8 mouse cellular contexts compared by ENCODE assay signal in genomic region chr6:49919089-49919812, GRCm38 (mm10).
DNase-seq lines count a peak whose midpoint lies in the region; ATAC-seq and TF ChIP-seq lines count a peak whose summit lies in the region.
"Had no signal": no experiment of that assay in that cellular context is flagged by ENCODE, and none has a peak within 500 bp of the region (broad histone marks: within the 10 kb centered on the region; RNA-seq: fewer than 3 reads in every experiment).

No protein-coding gene starts in this region.

- ATAC-seq in lung, embryonic 14.5 days (ENCODE audit: insufficient read depth): no peak
- no peak for ATAC-seq in embryonic facial prominence, embryonic 14.5 days (ENCODE audit: low read depth)
- peak; percentile 72; the same call in 1 of the 2 replicates for ATAC-seq in neural tube, embryonic 14.5 days (ENCODE audit: low read depth)

- no peak overlapping the region for H3K9ac ChIP-seq in lung, embryonic 14.5 days
- no peak overlapping the region for H3K9ac ChIP-seq in embryonic facial prominence, embryonic 14.5 days (ENCODE audit: low read depth, low read length)
- no peak overlapping the region for H3K9ac ChIP-seq in neural tube, embryonic 14.5 days (replicated peaks; ENCODE audit: low read depth, low read length)

- no peak overlapping the region for H3K27ac ChIP-seq in lung, embryonic 14.5 days (ENCODE audit: low read depth)
- no peak overlapping the region for H3K27ac ChIP-seq in embryonic facial prominence, embryonic 14.5 days (replicated peaks; ENCODE audit: low read depth, low read length)
- no peak overlapping the region for H3K27ac ChIP-seq in neural tube, embryonic 14.5 days (ENCODE audit: low read depth, low read length)

- no peaks in the 10 kb centered on the region for H3K27me3 ChIP-seq in lung, embryonic 14.5 days (ENCODE audit: insufficient read depth, low read length)
- no peaks in the 10 kb centered on the region for H3K27me3 ChIP-seq in embryonic facial prominence, embryonic 14.5 days (replicated peaks; ENCODE audit: control insufficient read depth, insufficient read depth, low read length)
- H3K27me3 ChIP-seq in neural tube, embryonic 14.5 days (ENCODE audit: control insufficient read depth, insufficient read depth, low read length): no peaks in the 10 kb centered on the region

- peak; percentile 73 for TF ChIP-seq CTCF in lung, embryonic 14.5 days (IDR thresholded peaks at IDR 0.05; ENCODE audit: low read depth)
- TF ChIP-seq CTCF in lung, adult 2 months (IDR thresholded peaks at IDR 0.05; ENCODE audit: insufficient read depth, low read length): no peak
- peak; percentile 62; the same call in 1 of the 2 replicates for TF ChIP-seq CTCF in brain, embryonic 14.5 days (IDR thresholded peaks at IDR 0.05; ENCODE audit: borderline replicate concordance, extremely low read depth, insufficient read depth, insufficient read length)

- 45% methylated on average over 7 of the region's 7 CpGs for WGBS in lung, embryonic 14.5 days
- 45% methylated on average over 7 of the region's 7 CpGs for WGBS in lung, adult 2 months
- WGBS in embryonic facial prominence, embryonic 14.5 days: 33% methylated on average over 7 of the region's 7 CpGs
- 38% methylated on average over 7 of the region's 7 CpGs for WGBS in neural tube, embryonic 14.5 days

- peak; percentile 76 for DNase-seq in lung, embryonic 14.5 days
- no peak for DNase-seq in lung, adult 2 months
- DNase-seq in brain, embryonic 14.5 days (ENCODE audit: low read depth): peak; percentile 87
- DNase-seq in embryonic facial prominence, embryonic 14.5 days (ENCODE audit: low spot score): peak; percentile 86
- DNase-seq in kidney, postnatal 14 days: peak; percentile 39
- DNase-seq in B cell, adult 2 months: no peak

- H3K4me2 ChIP-seq in lung, embryonic 14.5 days: no peak overlapping the region
- no peak overlapping the region for H3K4me2 ChIP-seq in embryonic facial prominence, embryonic 14.5 days (ENCODE audit: low read depth, low read length)
- no peak overlapping the region for H3K4me2 ChIP-seq in neural tube, embryonic 14.5 days (ENCODE audit: low read depth, low read length)

- H3K36me3 ChIP-seq in lung, embryonic 14.5 days (ENCODE audit: insufficient read depth): no peaks in the 10 kb centered on the region
- H3K36me3 ChIP-seq in embryonic facial prominence, embryonic 14.5 days (ENCODE audit: control insufficient read depth, insufficient read depth, low read length): no peaks in the 10 kb centered on the region
- H3K36me3 ChIP-seq in neural tube, embryonic 14.5 days (ENCODE audit: control insufficient read depth, insufficient read depth, low read length): no peaks in the 10 kb centered on the region

- no peak overlapping the region for H3K4me3 ChIP-seq in lung, embryonic 14.5 days (ENCODE audit: low read depth, low read length)
- H3K4me3 ChIP-seq in lung, adult 2 months (replicated peaks; ENCODE audit: extremely low read depth, low read depth, low read length): no peak overlapping the region
- no peak overlapping the region for H3K4me3 ChIP-seq in embryonic facial prominence, embryonic 14.5 days (ENCODE audit: low read depth, low read length)
- no peak overlapping the region for H3K4me3 ChIP-seq in neural tube, embryonic 14.5 days (ENCODE audit: low read depth, low read length)
- H3K4me3 ChIP-seq: erythroblast, embryonic 14.5 days had no signal

- no peak for TF ChIP-seq POLR2A in lung, adult 2 months (IDR thresholded peaks at IDR 0.05; ENCODE audit: borderline replicate concordance, extremely low read depth, low read depth, low read length)
- TF ChIP-seq POLR2A in brain, embryonic 14.5 days (IDR thresholded peaks at IDR 0.05; ENCODE audit: borderline replicate concordance, extremely low read depth, insufficient read depth, insufficient read length, poor library complexity, severe bottlenecking): no peak

- H3K4me1 ChIP-seq in lung, embryonic 14.5 days (ENCODE audit: insufficient read depth): no peaks in the 10 kb centered on the region
- no peaks in the 10 kb centered on the region for H3K4me1 ChIP-seq in lung, adult 2 months (ENCODE audit: control insufficient read depth, insufficient read depth, low read length)
- no peaks in the 10 kb centered on the region for H3K4me1 ChIP-seq in embryonic facial prominence, embryonic 14.5 days (ENCODE audit: control insufficient read depth, insufficient read depth, low read length)
- H3K4me1 ChIP-seq in neural tube, embryonic 14.5 days (ENCODE audit: control insufficient read depth, insufficient read depth, low read length): no peaks in the 10 kb centered on the region

- no peaks in the 10 kb centered on the region for H3K9me3 ChIP-seq in lung, embryonic 14.5 days (ENCODE audit: low read depth, low read length)
- no peaks in the 10 kb centered on the region for H3K9me3 ChIP-seq in embryonic facial prominence, embryonic 14.5 days (ENCODE audit: control insufficient read depth, low read length)
- no peaks in the 10 kb centered on the region for H3K9me3 ChIP-seq in neural tube, embryonic 14.5 days (ENCODE audit: control insufficient read depth, low read length)

Comparison
In these comparisons a context has a peak if more than half of its experiments do, and no peak if none do; other contexts are left out.
1. DNase-seq: peak in lung, embryonic 14.5 days (single experiment), brain, embryonic 14.5 days (single experiment), embryonic facial prominence, embryonic 14.5 days (single experiment) and kidney, postnatal 14 days (single experiment); none in lung, adult 2 months (single experiment) and B cell, adult 2 months (0 of 2).